Mouse (Mus musculus) 3134 (cell line): ENCODE results near the gene Arhgef3.

ENCODE experiments used
- DNase-seq: peaks from one replicate; pipeline ENCODE4 v3.0.0-alpha.2; 2011; ENCODE audit warnings: low spot score; ENCODE audit not compliant: insufficient read length; ENCODE audit errors: extremely low read depth

The Arhgef3 gene

DNA sequence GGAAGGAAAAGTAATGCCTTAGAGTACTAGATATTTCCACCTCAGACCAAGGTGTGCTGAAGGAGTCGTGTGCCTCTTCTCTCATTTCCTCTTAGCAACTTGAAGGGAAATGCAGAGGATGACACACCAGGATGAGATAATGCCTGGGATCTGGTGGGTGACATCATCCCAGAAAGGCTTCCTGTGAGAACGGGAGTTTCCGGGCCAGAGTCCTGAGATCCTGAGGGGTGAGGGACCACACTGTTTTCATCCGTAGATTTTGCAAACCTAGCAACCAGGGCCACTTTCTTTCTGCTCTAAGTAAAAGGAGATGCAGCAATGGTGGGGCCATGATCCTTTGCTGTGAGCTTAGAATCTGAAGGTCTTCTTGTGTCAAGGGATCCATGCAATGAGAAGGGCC, 185.0 kb downstream of the Arhgef3 start:
- peak; percentile 7 for DNase-seq

DNA sequence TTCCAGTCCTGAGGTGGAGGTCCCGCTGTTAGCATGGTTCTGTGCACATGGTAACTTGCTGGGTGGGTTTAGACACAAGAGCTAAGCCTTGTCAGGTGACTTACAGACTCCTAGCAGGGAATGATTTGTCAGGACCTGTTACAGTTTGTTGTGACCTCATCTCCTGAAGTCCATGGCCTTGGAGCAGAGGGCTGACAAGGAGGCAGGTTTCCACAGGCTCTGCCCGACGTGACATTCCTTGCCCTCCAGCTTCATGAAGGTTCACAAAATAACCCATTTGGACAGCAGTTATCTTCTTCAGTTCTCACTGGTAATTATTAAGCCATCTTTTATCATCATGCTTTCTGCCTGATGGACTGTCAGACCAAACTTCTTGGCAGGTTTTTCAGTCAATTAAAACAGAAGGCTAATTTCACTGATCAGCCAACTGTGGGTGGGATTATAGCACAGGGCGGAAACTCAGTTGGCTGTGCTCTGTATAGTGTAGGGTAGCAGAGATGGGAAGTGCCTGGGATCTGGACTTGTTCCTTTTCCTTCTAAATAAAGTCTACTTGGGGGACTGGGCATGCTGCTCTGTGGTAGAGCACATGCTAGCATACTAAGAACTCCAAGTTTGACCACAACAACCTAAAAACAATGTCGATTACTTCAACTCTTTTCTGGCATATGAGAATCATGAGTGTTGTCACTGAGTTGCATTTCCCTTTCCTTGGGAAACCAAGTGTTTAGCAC, 187.2 kb downstream of the Arhgef3 start:
- DNase-seq = no peak

DNA sequence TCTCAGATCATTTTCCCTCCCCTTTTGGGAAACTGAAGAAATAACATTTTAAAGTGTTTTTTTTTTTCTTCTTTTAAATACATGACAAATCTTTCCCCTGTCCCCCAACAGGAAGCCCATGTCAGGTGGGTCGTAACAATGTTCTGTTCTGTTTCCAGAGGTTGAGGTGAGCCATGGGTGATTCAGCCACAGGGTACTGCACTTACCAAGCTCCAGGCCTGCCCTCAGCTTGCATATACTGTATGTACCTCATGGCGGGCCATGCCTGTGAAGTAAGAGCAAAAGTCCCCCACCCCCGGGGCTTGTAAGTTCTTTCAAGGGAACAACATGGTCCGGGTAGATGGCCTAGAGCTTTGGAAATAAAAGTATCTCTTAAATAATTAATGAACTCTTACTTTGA, 188.6 kb downstream of the Arhgef3 start:
- no peak for DNase-seq

DNA sequence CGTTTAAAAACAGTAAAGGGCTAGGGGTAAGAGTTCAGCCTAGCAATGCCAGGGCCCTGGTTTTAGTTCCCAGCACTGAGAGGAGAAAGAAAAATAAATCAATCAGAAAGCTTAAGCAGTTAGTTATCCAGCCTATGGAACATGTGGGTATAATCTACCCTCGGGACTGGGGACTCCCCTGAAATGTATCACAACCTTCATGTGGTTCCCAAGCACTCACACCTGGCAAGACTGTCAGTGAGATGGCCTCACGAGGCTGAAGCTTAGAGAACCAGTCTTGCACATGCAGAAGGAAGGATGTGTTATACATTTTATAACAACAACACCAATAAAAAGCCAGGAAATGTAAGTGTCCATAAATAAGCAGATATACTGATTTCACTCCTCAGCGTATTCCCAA, 189.7 kb downstream of the Arhgef3 start:
- no peak for DNase-seq

DNA sequence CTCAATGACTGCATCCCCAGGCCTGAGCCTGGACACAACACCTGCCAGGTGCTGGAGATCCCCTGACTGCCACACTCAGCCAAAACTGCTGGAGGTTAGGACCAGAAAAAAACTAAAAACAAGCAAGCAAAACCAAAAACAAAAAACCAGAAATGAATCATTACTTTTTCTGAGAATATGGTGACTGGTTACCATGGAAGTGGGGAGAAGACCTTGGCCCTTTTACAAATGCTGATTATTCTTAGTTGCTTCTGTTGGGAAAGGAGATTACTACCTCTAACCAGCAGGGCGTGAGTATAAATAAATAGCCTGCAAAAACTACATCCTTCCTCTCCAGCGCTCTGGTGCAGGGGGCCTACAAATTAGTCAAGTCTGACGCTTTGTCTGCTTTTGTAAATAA, 194.1 kb downstream of the Arhgef3 start:
- DNase-seq = no peak

DNA sequence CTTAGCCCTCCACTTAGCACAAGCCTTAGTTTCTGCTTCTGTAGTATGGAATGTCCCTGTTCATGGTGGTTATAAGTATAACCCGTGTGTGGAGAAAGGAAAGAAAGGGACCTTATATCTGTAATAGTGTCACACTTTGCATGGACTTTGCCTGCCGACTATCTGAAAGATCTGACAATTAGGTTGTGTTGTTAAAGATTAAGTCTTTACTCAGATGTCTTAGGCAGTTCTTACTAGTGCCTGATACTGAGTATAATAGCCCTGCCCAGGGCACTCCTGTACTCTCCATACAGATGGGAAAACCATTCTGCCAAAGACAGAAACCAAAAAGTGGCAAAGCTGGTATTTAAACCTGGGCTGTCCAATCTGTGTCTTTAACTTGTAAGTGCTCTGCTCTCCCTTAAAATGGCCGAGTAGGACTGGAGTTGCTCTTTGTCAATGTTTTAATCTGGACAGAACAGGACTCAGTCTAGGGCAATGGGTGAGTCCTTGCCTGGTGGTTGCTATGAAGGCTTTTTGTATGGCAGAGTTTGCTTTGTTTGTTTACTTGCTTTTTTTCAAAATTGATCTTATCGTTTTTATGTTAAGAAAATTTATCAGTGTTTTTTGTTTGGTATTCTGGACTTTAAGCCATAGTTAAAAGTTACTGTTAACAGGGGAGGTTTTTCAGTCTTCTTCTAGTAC, 196.0 kb downstream of the Arhgef3 start:
- DNase-seq = no peak

DNA sequence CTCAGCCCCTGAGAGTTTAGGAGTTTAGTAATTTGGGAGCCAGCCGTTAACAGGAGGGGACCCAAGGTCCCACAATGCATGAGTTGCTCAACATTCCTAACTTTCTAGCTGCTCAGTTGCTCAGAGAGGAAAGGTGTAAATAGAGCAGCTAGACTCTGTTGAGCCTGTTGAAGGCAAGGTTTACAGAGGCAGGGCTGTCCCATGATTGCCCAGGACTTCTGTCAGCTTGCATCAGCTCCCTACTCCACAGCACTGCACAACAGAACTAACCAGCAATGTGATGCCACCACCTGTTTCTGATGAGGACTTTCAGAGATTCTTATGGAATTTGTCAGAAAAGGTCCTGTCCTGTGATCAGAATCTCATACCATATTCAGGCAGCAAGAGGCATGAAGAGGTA, 197.7 kb downstream of the Arhgef3 start:
- DNase-seq = no peak

DNA sequence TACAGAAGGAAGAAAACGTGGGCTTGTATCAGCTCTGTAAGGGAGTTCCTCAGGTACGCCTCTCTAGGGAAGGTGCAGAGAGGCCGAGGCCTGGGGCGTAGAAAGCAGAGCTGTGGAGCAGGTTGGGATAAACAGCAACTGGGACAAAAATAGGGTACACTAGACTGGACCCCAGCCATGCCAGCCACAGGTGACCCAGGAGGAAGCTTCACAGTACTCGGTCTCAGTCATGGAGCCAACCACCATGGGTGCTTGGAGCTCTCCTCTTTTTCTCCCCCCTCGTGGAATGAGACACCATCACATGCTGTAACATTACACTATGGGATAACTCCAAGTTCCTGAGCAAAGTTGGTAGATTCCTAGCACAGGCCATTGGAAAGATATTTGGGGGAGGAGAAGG, 201.0 kb downstream of the Arhgef3 start:
- DNase-seq = no peak

DNA sequence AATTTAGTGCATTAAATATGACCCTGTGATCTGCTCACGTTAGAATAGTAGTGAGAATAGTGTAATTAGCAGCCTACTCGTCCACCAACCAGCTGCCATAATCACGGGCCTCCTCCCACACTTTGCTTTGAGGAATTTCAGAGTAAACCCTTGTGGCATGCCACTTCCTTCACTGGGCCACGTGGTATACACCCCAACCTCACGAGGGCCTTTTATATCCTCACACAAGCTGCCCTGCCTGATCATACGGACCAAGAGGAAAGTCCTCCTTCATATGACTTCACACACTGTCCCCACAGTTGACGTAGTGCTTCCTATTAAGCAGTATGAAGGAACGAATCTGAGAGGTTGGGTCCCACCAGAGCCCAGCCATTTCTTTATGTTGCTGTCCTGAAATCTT, 202.4 kb downstream of the Arhgef3 start:
- no peak for DNase-seq

DNA sequence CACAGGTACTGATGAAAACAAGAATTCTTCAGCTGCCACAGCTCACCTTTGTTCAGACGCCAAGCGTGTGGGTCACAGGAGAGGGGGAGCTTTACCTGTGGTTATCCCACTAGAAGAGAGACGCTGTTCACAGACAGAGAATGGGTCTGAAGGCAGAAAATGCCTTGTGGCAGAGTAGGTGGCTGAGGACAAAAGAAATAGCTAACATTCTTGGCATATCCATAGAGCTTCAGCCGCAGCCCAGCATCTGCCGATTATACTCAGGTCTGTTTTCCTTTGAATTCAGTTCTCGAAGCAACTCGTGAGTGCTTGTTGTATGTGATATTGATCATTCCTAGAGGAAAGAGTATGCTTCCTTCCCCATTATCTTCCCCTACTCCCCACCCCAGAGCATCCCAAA, 204.7 kb downstream of the Arhgef3 start:
- DNase-seq = no peak

DNA sequence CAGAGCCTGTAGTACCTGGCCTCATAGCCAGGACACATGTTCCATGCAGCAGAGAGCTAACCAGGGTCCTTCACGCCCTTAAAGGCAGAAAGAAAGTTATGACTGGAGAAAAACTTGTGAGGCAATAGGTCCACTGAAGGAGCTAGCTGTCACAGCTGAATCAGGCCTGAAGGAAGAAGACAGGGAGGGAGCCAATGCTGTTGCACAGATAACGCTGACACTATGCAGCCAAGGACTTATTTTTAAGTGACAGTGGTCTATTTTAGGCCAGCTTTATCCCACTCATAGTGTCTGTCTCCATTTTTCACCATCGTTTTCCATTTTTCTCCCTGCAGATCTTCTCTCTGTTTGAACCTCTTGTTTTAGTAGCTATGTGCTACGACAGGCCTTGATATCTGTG, 207.3 kb downstream of the Arhgef3 start:
- DNase-seq = no peak

DNA sequence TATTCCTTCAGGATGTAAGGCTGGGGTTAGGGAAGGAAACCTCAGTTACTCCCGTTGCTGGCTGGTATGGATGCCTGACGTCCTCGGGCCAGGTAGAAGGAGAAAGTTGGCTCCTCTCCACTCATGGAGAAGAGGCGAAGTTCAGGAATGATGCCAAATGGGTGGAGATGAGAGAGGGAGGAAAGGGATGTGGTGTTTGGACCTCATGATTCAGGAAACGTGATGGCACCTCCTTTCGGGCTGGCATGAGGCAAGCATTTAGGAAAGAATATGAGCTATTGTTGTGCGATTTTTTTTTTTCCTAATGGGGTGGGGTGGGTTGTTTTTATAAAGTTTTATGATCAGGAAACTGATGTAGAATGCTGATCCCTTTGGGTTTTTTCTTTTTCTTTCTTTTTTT, 210.0 kb downstream of the Arhgef3 start:
- DNase-seq = no peak

DNA sequence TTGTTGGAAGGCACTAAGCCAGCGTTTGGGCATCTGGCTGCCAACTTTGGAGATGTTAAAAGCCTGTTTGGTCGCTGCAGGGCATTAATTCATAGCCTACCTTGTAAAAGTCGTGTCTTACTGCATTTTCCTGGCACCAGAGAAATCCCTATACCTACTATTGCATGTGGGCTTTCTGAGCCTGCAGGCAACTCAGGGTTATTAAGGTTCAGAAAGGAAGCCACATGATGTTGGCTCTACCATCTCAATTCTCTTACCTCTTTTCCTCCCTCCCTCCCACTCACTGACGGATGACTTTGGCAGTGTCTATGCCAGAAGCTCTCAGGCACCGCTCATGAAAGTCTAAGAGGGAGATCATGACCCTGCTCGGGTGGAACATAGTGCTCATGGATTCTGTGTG, 210.8 kb downstream of the Arhgef3 start:
- DNase-seq = no peak

DNA sequence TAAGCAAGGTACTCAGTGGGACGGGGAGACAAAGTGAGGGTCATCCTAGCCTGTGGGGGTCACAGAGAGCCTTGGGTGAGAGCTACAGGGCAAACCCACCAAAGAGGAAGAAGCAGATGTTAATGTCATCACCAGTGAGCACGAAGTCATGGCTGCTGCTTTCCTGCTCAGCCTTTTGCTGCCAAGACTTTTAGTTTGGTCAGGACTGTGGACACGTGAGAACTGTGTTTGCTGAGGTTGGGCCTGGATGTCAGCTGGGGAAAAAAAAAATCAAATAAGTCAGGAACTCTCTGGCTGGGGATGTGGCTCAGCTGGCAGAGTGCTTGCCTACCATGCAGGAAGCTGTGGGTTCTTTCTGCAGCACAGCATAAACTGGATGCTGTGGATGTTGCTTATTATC, 213.2 kb downstream of the Arhgef3 start:
- no peak for DNase-seq

DNA sequence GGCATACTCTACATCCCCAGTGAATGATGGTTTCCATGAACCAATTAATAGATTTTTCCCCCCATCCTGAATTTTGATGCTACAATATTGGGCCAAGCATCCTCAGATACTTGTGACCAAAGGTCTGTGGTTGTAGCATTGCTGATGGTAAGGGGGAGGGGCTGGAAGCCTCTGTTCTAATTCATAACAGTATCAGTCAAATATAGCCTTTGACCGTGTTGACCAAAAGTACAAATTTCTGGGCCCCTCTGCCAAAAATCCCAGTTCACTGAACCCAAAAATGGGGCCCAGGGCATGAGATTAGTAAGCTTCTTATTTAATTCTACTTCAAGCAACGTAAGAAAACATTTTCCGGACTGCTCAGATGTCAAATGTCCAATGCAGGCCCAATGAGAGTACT, 214.3 kb downstream of the Arhgef3 start:
- DNase-seq = no peak

DNA sequence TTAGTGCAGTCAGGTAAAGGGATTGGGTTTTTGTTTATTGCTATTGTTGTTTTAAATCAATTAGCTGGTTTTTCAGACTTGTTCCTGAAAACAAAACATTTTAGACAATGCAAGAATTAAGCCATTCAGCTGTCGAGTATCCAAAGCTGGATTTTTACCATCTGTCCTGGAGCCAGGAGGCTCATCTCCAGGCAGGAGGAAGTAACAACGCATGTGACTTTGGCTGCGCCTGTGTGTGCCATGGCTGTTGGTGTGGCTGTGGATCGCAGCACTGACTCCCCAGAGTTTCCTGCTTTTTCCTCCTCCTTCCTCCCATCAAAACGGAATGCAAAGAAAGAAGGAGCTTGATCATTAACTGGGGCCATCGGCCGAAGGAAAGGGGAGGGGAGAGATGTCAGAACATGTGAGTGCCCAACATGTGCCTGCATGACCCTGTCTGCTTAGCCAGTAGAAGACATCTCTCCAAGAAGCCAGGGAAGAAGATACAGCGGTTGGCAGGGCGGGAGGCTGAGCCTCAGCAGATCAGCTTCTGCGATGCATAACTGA, 216.9 kb downstream of the Arhgef3 start:
- DNase-seq = no peak

DNA sequence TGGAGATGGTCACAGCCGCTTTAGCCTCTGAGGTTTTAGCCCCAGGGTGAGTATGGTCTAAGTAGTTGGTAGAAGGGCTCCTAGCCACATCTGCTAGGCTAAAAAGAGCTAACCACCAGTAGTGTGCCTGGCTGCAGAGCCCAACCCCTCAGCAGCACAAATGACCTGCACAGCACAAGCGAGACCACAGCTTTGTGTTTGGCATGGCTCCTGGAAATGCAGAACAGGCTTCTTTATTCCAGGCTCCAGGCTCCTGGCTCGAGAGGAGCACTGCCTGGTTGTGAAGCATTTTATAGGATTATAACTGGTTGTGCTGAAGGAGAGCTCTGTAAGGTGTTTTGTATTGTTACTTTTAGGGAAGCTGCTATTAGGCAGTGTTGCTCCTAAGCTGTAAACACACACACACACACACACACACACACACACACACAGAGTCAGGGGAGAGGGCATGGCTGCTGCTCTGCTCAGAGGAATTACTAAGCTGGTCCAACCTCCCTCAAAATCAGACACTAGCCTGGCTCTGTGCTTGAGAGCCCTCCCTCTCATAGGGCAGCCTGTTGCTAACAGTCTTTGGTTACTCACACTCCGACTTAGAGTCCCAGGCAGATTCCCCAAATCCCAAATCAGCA, 217.8 kb downstream of the Arhgef3 start:
- peak; percentile 12 for DNase-seq

DNA sequence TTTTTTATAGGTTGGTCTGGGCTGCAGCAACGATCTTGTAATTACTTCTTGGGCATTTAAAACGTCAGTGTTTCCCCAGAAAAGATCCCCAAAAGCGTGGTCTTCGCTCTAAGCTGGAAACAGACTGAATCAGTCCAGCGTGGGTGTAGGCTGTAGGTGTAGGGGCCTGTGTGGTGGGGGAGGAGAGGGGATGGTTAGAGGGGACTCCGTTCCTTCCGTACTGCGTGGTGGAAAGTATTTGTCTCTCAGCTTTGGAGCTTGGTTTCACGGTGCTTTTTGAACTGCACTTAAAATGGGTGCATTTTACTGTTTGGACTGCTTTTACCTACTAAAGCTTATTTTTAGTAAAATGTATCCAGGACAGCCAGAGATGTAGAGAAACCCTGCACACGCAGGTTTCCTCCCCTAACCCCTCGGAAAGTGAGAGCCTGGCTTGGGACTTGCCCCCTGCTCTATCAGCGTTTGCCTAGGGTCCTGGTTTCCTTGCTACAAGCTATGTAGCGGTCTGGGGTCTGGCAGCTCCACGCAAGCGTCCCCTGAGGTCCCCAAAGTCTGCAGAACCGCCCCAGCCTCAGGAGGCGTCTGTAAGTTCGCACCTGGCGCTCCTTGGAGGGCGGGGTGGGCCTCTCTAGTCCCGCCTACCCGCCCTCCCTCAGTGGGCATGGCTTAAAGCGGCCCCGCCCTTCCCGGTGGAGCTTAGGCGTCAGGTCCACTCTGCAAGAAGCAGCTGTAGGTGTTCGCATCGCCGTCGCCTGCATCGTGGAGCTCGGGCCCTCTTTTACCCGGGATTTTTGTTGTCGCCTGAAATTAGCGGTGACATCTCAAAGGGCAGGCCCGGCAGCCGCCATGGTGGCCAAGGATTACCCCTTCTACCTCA, 220.9 kb downstream of the Arhgef3 start:
- DNase-seq = no peak

DNA sequence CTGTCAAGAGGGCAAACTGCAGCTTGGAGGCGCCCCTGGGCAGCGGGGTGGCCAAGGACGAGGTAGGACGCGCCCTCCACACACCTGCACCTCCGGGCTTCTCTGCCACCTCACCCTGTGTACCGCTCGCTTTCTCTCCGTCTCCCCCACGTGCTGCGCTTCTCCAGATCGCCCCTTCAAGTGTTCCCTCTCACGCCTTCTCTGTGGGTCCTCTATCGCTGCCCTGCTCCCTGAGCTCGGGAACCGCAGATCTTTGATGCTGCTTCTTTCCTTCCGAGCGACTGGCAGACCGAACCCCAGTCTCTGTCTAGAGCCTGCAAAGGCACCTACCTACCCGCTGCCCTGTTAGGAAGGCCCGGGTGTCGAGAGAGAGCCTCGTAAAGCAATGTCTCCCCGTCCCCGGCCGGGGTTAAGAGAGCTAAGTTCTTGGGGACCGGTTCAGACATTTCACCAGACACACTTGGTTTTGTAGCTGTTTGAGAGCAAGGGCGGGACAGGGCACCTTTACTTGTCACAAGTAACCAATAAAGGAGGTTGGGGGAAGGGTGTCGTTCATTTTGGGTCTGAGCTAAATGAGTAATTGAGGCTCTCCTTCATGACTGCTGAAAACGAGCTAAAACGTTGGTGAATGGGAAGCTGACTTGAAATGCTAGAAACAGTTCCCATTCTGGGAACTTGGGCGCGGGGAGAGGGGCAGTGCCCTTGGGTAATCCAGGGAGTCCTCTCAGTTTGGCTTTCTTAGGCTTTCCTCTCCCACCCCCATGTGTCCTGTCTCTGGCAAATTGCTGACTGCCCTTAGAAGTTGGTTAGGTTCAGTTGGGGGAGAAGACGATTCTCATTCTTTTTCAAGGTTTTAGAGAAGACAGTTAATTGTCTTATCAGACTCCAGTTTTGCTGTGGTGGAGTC, 221.8 kb downstream of the Arhgef3 start:
- DNase-seq = no peak

DNA sequence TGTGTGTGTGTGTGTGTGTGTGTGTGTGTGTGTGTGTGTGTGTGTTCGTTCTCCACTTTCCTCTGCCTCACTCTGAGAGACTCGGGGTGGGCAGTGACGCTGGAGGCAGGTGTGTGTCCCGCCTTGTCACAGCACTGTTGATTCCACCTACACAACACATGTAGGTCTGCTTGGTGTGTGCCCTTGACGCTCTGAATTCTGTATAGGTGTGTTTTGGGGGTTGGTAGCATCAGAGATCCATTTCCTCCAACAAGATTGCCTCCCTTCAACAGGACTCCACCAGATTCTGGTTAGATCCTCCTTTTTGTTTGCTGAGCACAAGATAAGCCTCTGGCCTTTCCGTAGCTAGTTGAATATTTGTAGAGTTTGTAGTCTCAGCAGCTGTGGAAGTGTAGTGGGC, 222.5 kb downstream of the Arhgef3 start:
- DNase-seq = no peak
